Comparison of ENCODE assay signal across 12 mouse cellular contexts in the genomic region with DNA sequence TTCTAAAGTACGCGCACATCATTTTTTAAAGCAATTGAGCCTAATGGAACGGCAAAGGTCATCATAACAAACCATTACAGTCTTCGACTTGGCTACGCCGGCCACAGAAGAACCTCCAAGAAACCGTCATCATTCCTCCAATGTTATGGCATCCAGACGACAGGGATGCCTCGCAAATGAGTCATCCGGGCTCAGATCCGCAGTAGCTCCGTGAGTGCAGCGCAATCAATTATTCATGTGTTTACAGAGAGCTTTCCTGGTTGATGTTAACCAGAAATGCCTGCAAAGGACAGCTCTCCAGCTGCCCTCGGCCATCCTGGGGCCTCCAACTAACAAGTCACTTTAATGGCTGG. TPM values are rescaled to one million over a fixed set of nuclear protein-coding genes. Genes with fewer than 3 reads are reported as not detected.
DNase-seq lines count a peak whose midpoint lies in the region; ATAC-seq and TF ChIP-seq lines count a peak whose summit lies in the region.
"Had no signal": no experiment of that assay in that cellular context is flagged by ENCODE, and none has a peak within 500 bp of the region (broad histone marks: within the 10 kb centered on the region; RNA-seq: fewer than 3 reads in every experiment).

No protein-coding gene starts in this region.

- H3K36me3 ChIP-seq in lung, embryonic 15.5 days: no peaks in the 10 kb centered on the region
- H3K36me3 ChIP-seq in forebrain, embryonic 16.5 days (ENCODE audit: control insufficient read depth, insufficient read depth): no peaks in the 10 kb centered on the region
- H3K36me3 ChIP-seq: embryonic facial prominence, embryonic 15.5 days; heart, embryonic 15.5 days had no signal

- no peak for TF ChIP-seq POLR2A in embryonic fibroblast, embryonic 13.5 days (IDR thresholded peaks at IDR 0.05; ENCODE audit: low read depth, low read length)

- ATAC-seq in lung, embryonic 15.5 days (ENCODE audit: borderline replicate concordance, extremely low read depth, low FRiP score, low TSS enrichment): peak; percentile 87
- no peak for ATAC-seq in monocyte, adult 5-6 weeks (replicated peaks; ENCODE audit: insufficient number of reproducible peaks, low FRiP score, low TSS enrichment, poor library complexity, severe bottlenecking)
- ATAC-seq in forebrain, embryonic 16.5 days: no peak

- no peaks in the 10 kb centered on the region; the same call in 1 of the 2 replicates for H3K4me1 ChIP-seq in embryonic fibroblast, embryonic 13.5 days (ENCODE audit: control insufficient read depth, insufficient read depth, low read length)
- H3K4me1 ChIP-seq in lung, embryonic 15.5 days: peaks cover 21% of the 10 kb centered on the region
- no peaks in the 10 kb centered on the region for H3K4me1 ChIP-seq in forebrain, embryonic 16.5 days (replicated peaks; ENCODE audit: control insufficient read depth, insufficient read depth, low read length)
- H3K4me1 ChIP-seq: embryonic facial prominence, embryonic 15.5 days; heart, embryonic 15.5 days had no signal

- H3K9me3 ChIP-seq in lung, embryonic 15.5 days: no peaks in the 10 kb centered on the region
- no peaks in the 10 kb centered on the region for H3K9me3 ChIP-seq in forebrain, embryonic 16.5 days (ENCODE audit: control insufficient read depth, low read length)
- H3K9me3 ChIP-seq: embryonic facial prominence, embryonic 15.5 days; heart, embryonic 15.5 days had no signal

- H3K27ac ChIP-seq in embryonic fibroblast, embryonic 13.5 days (ENCODE audit: insufficient read depth, low read length): peak overlapping the region; percentile 72; the same call in 1 of the 2 replicates
- peak overlapping the region; percentile 46 for H3K27ac ChIP-seq in lung, embryonic 15.5 days
- H3K27ac ChIP-seq in forebrain, embryonic 16.5 days (ENCODE audit: low read length): no peak overlapping the region
- H3K27ac ChIP-seq: embryonic facial prominence, embryonic 15.5 days; heart, embryonic 15.5 days had no signal

- H3K4me3 ChIP-seq in embryonic fibroblast, embryonic 13.5 days (ENCODE audit: insufficient read depth, low read length): no peak overlapping the region
- H3K4me3 ChIP-seq in lung, embryonic 15.5 days: no peak overlapping the region
- H3K4me3 ChIP-seq in forebrain, embryonic 16.5 days (replicated peaks; ENCODE audit: low read length): no peak overlapping the region
- H3K4me3 ChIP-seq: embryonic facial prominence, embryonic 15.5 days; heart, embryonic 15.5 days; megakaryocyte, embryonic 14.5 days had no signal

- peak; percentile 25 for DNase-seq in embryo, embryonic 10 days (ENCODE audit: low spot score)
- DNase-seq in embryo, embryonic 9.5 days (ENCODE audit: extremely low spot score): no peak
- peak; percentile 61 for DNase-seq in 3134 (ENCODE audit: extremely low read depth, insufficient read length, low spot score)
- DNase-seq in left cerebral cortex, adult 11 months (ENCODE audit: low spot score): no peak

- no peak overlapping the region for H3K9ac ChIP-seq in lung, embryonic 15.5 days
- H3K9ac ChIP-seq in forebrain, embryonic 16.5 days (replicated peaks; ENCODE audit: low read depth, low read length): no peak overlapping the region
- H3K9ac ChIP-seq: embryonic facial prominence, embryonic 15.5 days; heart, embryonic 15.5 days had no signal

- H3K27me3 ChIP-seq in lung, embryonic 15.5 days: peaks cover 19% of the 10 kb centered on the region
- no peaks in the 10 kb centered on the region for H3K27me3 ChIP-seq in forebrain, embryonic 16.5 days (replicated peaks; ENCODE audit: control insufficient read depth, insufficient read depth, low read length)

- no peak for TF ChIP-seq CTCF in embryonic fibroblast, embryonic 13.5 days (IDR thresholded peaks at IDR 0.05; ENCODE audit: borderline replicate concordance, insufficient read depth, low read length)

- 18% methylated on average over 14 of the region's 14 CpGs for WGBS in lung, embryonic 15.5 days
- WGBS in forebrain, embryonic 16.5 days: 87% methylated on average over 14 of the region's 14 CpGs

- no peak overlapping the region for H3K4me2 ChIP-seq in lung, embryonic 15.5 days
- H3K4me2 ChIP-seq in forebrain, embryonic 16.5 days (ENCODE audit: low read length): no peak overlapping the region
- H3K4me2 ChIP-seq: embryonic facial prominence, embryonic 15.5 days; heart, embryonic 15.5 days had no signal

RNA-seq across cellular contexts. Expression of gene Marc1, which starts 29.0 kb away (rescaled TPM):
- not detected in 2 replicates for polyA plus RNA-seq in embryonic fibroblast, embryonic 13.5 days (2011; ENCODE audit: insufficient read length, low read depth, missing spikeins)
- polyA plus RNA-seq in lung, embryonic 15.5 days (2015; fragmentation: Nextera tagmentation; extraction: Ambion mirVana): 0.11 and 0.23 TPM in 2 replicates
- total RNA-seq in monocyte, adult 5-6 weeks (2017): not detected in 3 replicates
- 0.12 TPM in 1 of 2 replicates, not detected in the other for polyA plus RNA-seq in forebrain, embryonic 16.5 days (2015; fragmentation: Nextera tagmentation; extraction: Ambion mirVana)
- total RNA-seq: layer of hippocampus, postnatal 10 days had no signal
- polyA plus RNA-seq: heart, embryonic 15.5 days had no signal

RNA-seq across cellular contexts. Expression of gene Hlx, which starts 49.7 kb away (rescaled TPM):
- 5.0 and 5.4 TPM in 2 replicates for polyA plus RNA-seq in embryonic fibroblast, embryonic 13.5 days (2011; ENCODE audit: insufficient read length, low read depth, missing spikeins)
- 32.5 and 34.1 TPM in 2 replicates for polyA plus RNA-seq in lung, embryonic 15.5 days (2015; fragmentation: Nextera tagmentation; extraction: Ambion mirVana)
- total RNA-seq in monocyte, adult 5-6 weeks (2017): 5.3 to 9.2 TPM (median 5.4 TPM) in 3 replicates
- polyA plus RNA-seq in forebrain, embryonic 16.5 days (2015; fragmentation: Nextera tagmentation; extraction: Ambion mirVana): 1.8 and 2.1 TPM in 2 replicates

Comparison
In these comparisons a context has a peak if more than half of its experiments do, and no peak if none do; other contexts are left out.
1. DNase-seq: peak in embryo, embryonic 10 days (single experiment) and 3134 (single experiment); none in embryo, embryonic 9.5 days (single experiment) and left cerebral cortex, adult 11 months (single experiment).